Mouse (Mus musculus) midbrain, embryonic 14.5 days (tissue): ENCODE measurements around the gene Nfic. TPM values are rescaled to one million over a fixed set of nuclear protein-coding genes. Genes with fewer than 3 reads are reported as not detected.

Experiments
- ATAC-seq: fragments of 200-750 bp; cut with Nextera tagmentation; 2 replicates; pipeline ENCODE4 v1.8.0; 2017; ENCODE audit warnings: moderate number of reproducible peaks, moderate library complexity; ENCODE audit not compliant: low FRiP score, low TSS enrichment
- DNase-seq: peaks from one replicate; pipeline ENCODE4 v3.0.0-alpha.2; 2015
- H3K27ac ChIP-seq: fragments of 300-500 bp; sonication (generic); replicated peaks from 2 replicates; pipeline ENCODE4 v1.5.1; 2014; ENCODE audit warnings: mild to moderate bottlenecking, low read depth, low read length, moderate library complexity
- H3K27me3 ChIP-seq: fragments of 300-500 bp; sonication (generic); 2 replicates; pipeline ENCODE4 v1.6.1; 2014; ENCODE audit warnings: low read length, control low read depth, mixed read lengths; ENCODE audit not compliant: control insufficient read depth, insufficient read depth
- H3K36me3 ChIP-seq: fragments of 300-500 bp; sonication (generic); 2 replicates; pipeline ENCODE4 v1.6.1; 2014; ENCODE audit warnings: low read length, control low read depth; ENCODE audit not compliant: control insufficient read depth, insufficient read depth
- H3K4me1 ChIP-seq: fragments of 300-500 bp; sonication (generic); 2 replicates; pipeline ENCODE4 v1.6.1; 2014; ENCODE audit warnings: mild to moderate bottlenecking, antibody characterized with exemption, low read length, control low read depth; ENCODE audit not compliant: control insufficient read depth, insufficient read depth
- H3K4me2 ChIP-seq: fragments of 300-500 bp; sonication (generic); 2 replicates; pipeline ENCODE4 v1.6.1; 2014; ENCODE audit warnings: mild to moderate bottlenecking, low read length, moderate library complexity
- H3K4me3 ChIP-seq: fragments of 300-500 bp; sonication (generic); replicated peaks from 2 replicates; pipeline ENCODE4 v1.5.1; 2014; ENCODE audit warnings: low read depth, low read length
- H3K9ac ChIP-seq: fragments of 300-500 bp; sonication (generic); replicated peaks from 2 replicates; pipeline ENCODE4 v1.6.1; 2014; ENCODE audit warnings: mild to moderate bottlenecking, low read length, moderate library complexity
- H3K9me3 ChIP-seq: fragments of 300-500 bp; sonication (generic); 2 replicates; pipeline ENCODE4 v1.6.1; 2016; ENCODE audit warnings: low read length, control low read depth, mixed read lengths; ENCODE audit not compliant: control insufficient read depth
- WGBS: fragments of 180-500 bp; shearing (Covaris S2); extraction: QIAGEN DNeasy Blood & Tissue Kit; methylation state at CpG from one replicate; pipeline ENCODE4 v1.1.7; 2014; 5-methylcytosine and 5-hydroxymethylcytosine counted together
- polyA plus RNA-seq: library from polyadenylated mRNA; unstranded; fragments of >200 nt; fragmentation: Nextera tagmentation; extraction: Ambion mirVana; gene quantifications from 2 replicates; pipeline ENCODE4 v1.2.1, GENCODE M21; 2014

The Nfic gene
- polyA plus RNA-seq, 1 experiment from 2014 or later = 13.7 TPM

DNA sequence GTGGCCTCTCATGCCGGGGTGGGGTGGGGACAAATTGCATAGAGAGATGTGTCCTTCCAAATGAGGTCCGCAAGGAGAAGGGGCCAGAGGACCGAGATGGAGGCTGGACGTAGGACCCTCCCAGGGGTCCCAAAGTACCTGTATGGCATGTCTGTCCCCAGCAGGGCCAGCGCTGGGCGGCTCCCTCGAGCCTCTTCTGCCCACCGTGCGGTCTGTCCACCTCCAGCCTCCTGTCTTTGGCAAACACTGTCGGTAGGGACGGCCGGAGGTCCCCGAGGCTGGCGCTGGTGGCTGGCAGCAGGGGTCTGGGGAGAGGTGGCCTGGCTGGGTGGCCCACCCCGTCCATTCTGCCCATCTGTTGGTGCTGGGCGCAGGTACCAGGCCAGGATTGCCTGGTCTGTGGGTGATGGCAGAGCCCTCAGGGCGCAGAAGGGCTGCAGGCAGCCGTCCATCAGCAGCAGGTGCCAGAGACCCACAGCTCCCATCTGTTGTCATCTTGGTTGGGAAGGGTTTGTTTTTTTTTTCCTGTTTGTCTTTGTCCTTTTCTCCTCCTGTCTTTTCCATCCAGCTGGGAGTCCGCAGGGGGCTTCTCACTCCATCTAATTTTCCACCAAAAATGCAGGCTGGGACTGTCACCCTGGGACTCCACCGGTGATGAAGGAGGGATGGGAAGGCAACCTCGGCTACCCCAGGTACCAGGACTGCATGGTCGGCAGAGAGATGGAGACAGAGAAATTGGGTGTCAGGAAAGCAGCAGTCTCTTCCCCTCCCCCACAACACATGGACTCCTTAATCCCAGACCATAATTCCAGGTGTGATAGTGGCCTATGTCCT lies 54.8 kb downstream of the Nfic start:
- Histone ChIP-seq H3K9ac (peak overlapping the region; percentile 16; the same call in 1 of the 2 replicates), H3K27me3 (no peaks in the 10 kb centered on the region), H3K36me3 (peaks cover 27% of the 10 kb centered on the region), H3K4me3 (no peak overlapping the region), H3K4me1 (peaks cover 27% of the 10 kb centered on the region), H3K9me3 (no peaks in the 10 kb centered on the region), H3K4me2 (peak overlapping the region; percentile 27), H3K27ac (peak overlapping the region; percentile 49)
- 55% methylated on average over 22 of the region's 22 CpGs for WGBS
- no peak for DNase-seq
- no peak for ATAC-seq

DNA sequence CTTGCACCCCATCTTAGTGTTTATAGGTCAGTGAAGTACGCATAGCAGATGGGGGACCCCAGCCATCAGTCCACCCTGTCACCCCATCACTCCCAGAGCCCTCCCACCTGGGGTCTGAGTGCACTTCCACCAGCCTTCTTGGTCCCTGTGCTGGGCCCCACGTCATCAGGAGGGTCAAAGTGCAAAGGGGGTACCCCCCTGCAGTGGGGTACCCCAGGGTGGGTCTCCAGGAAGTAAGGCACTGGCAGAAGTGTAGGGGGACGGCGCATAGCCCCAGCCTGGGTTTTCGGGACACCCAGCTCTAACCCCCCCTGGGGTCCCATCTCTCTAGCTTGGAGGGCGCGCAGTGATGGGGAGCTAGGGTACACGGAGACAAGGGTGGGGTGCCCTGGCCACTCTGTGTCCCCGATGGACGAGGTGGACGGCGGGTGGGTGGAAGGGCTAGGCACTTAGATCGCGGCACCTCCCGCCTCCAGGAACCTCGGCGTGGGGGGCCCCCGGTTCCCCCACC lies 55.6 kb downstream of the Nfic start:
- no peak overlapping the region for H3K27ac ChIP-seq
- H3K4me1 ChIP-seq = peaks cover 27% of the 10 kb centered on the region
- ATAC-seq = no peak
- H3K4me3 ChIP-seq = no peak overlapping the region
- H3K27me3 ChIP-seq = no peaks in the 10 kb centered on the region
- DNase-seq = no peak
- peaks cover 26% of the 10 kb centered on the region for H3K36me3 ChIP-seq
- H3K9me3 ChIP-seq = no peaks in the 10 kb centered on the region
- no peak overlapping the region; the same call in 1 of the 2 replicates for H3K9ac ChIP-seq
- peak overlapping the region; percentile 27 for H3K4me2 ChIP-seq
- WGBS = 83% methylated on average over 18 of the region's 18 CpGs

- Histone ChIP-seq H3K9ac (no peak overlapping the region), H3K36me3 (peaks cover 20% of the 10 kb centered on the region), H3K9me3 (no peaks in the 10 kb centered on the region), H3K27me3 (no peaks in the 10 kb centered on the region), H3K27ac (no peak overlapping the region), H3K4me1 (peaks cover 27% of the 10 kb centered on the region), H3K4me3 (no peak overlapping the region), H3K4me2 (no peak overlapping the region)
- no peak for ATAC-seq
- no peak for DNase-seq
- WGBS = 68% methylated on average over 5 of the region's 5 CpGs
These were observed 56.1 kb downstream of the Nfic start for GRCm38 (mm10) chr10:81399296-81399695.

- Histone ChIP-seq H3K9ac (no peak overlapping the region), H3K4me2 (no peak overlapping the region), H3K9me3 (no peaks in the 10 kb centered on the region), H3K27ac (no peak overlapping the region), H3K4me3 (no peak overlapping the region), H3K36me3 (peaks cover 14% of the 10 kb centered on the region), H3K27me3 (no peaks in the 10 kb centered on the region), H3K4me1 (peaks cover 18% of the 10 kb centered on the region)
- no peak for DNase-seq
- no peak for ATAC-seq
- WGBS = 46% methylated on average over 5 of the region's 5 CpGs
These were observed 58.7 kb downstream of the Nfic start for GRCm38 (mm10) chr10:81396749-81397148.

DNA sequence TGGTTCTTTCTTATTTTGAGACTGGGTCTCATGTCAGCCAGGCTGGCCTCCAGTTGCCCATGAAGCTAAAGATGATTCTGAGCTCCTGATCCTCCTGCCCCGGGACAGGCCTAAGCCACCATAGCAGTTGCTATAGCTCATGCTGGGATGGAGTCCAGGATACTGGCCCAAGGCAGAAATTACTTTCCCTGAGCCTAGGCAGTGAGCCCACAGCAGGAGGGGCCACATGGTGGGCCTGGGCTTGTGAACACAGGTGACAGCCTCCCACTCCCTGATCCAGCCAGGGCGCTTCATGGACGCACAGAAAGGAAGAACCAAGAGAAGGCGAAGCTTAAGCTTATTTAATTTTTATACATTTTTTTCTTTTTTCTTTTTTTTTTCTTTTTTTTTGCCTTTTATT lies 59.6 kb downstream of the Nfic start:
- H3K4me1 ChIP-seq = peaks cover 9% of the 10 kb centered on the region; the same call in 1 of the 2 replicates
- no peak overlapping the region for H3K4me2 ChIP-seq
- peaks cover 14% of the 10 kb centered on the region for H3K36me3 ChIP-seq
- no peak overlapping the region for H3K4me3 ChIP-seq
- H3K9ac ChIP-seq = no peak overlapping the region
- no peaks in the 10 kb centered on the region for H3K9me3 ChIP-seq
- ATAC-seq (no peak), DNase-seq (no peak)
- WGBS = 83% methylated on average over 4 of the region's 4 CpGs
- no peaks in the 10 kb centered on the region for H3K27me3 ChIP-seq
- no peak overlapping the region for H3K27ac ChIP-seq

- Histone ChIP-seq H3K4me3 (no peak overlapping the region), H3K27ac (no peak overlapping the region), H3K4me2 (no peak overlapping the region), H3K4me1 (peaks cover 8% of the 10 kb centered on the region; the same call in 1 of the 2 replicates), H3K9ac (no peak overlapping the region), H3K9me3 (no peaks in the 10 kb centered on the region), H3K36me3 (peaks cover 9% of the 10 kb centered on the region), H3K27me3 (no peaks in the 10 kb centered on the region)
- DNase-seq (peak; percentile 77), ATAC-seq (no peak)
- WGBS = 22% methylated on average over 5 of the region's 5 CpGs
These were observed 60.3 kb downstream of the Nfic start for GRCm38 (mm10) chr10:81395127-81395526.

GRCm38 (mm10) chr10:81393456-81394063 lies 61.9 kb downstream of the Nfic start:
- H3K4me3 ChIP-seq = no peak overlapping the region
- H3K36me3 ChIP-seq = peaks cover 8% of the 10 kb centered on the region
- H3K4me1 ChIP-seq = peaks cover 8% of the 10 kb centered on the region; the same call in 1 of the 2 replicates
- WGBS = 7% methylated on average over 19 of the region's 19 CpGs
- no peak overlapping the region; the same call in 1 of the 2 replicates for H3K9ac ChIP-seq
- H3K27me3 ChIP-seq = no peaks in the 10 kb centered on the region
- no peak for DNase-seq
- no peaks in the 10 kb centered on the region for H3K9me3 ChIP-seq
- no peak overlapping the region for H3K27ac ChIP-seq
- no peak for ATAC-seq
- peak overlapping the region; percentile 28 for H3K4me2 ChIP-seq

DNA sequence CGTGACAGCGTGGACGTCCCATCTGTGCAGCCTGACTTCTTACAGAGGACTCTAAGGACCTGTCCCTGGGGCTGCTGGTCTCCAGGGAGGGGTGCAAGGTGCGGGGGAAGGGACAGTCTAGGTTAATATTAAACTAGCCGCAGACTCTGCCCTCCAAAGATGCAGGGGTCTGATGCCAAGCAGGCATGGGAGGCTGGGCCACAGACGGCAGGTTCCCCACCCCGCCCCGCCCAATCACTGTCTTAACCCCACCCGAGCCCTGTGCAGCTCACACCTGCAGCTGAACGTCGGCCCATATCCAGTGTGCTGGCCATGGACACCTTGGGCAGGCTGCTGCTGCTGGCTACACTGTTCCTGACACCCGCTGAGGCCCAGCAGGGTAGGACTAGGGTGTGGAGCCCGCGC lies 62.7 kb downstream of the Nfic start, which contains the start of gene Smim24:
TSS of gene Smim24 (plus strand) at position 271 of the 405 bp plus-strand sequence.
- DNase-seq = no peak
- no peaks in the 10 kb centered on the region for H3K27me3 ChIP-seq
- peaks cover 8% of the 10 kb centered on the region; the same call in 1 of the 2 replicates for H3K4me1 ChIP-seq
- no peak within 1 kb of the TSS for H3K27ac ChIP-seq
- no peaks in the 10 kb centered on the region for H3K9me3 ChIP-seq
- 71% methylated on average over 14 of the region's 14 CpGs for WGBS
- no peak within 1 kb of the TSS for H3K4me3 ChIP-seq
- peak within 1 kb of the TSS; percentile 28 for H3K4me2 ChIP-seq
- ATAC-seq = no peak
- H3K36me3 ChIP-seq = peaks cover 15% of the 10 kb centered on the region
- H3K9ac ChIP-seq = no peak within 1 kb of the TSS; the same call in 1 of the 2 replicates
